Mouse (Mus musculus): ENCODE measurements around the gene Olfr498.

Olfr498 gene

DNA sequence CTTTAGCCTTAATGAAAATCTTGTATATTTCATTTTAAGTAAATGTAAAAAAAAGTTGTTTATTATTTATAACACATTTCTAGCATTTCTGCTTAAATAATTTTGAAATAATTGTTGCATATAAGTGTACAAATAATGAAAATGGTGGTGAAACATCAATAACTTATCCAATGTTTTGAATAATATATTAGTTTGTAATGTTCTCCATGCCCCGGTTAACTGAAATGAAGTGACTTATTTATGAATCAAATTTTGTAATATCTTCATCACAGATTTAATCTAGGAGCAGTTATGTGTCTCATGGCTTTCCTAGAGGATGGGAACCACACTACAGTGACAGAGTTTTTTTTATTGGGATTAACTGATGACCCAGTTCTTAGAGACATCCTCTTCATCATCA lies at the start of gene Olfr498:
Gene Olfr498, plus strand, starts transcription at position 301 of the 400 bp plus-strand sequence.
- no peak for DNase-seq (ENCODE audit: low spot score in 2 of 2)

DNA sequence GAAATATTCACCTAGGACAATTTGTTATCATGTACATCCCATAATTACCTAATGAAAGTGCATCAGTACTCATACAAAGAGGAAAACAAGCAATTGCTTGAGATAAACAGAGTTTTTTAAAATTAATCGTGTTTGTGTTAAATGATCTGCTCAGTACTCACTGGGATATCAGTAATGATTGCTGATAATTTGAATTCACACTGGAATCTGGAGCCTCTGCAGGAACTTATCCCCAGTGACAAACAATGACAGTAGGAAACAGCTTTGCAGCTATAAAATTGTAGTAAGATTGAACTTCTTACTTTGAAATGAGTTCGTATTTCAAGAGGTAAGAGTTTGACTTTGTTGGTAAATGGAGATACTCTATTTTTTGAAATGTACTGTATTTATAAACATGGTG lies 45.0 kb upstream of the Olfr498 start, which contains the start of gene Olfr497:
Gene Olfr497, plus strand, starts transcription at position 301 of the 400 bp plus-strand sequence.
- no peak for DNase-seq (ENCODE audit: low spot score in 2 of 2)

Measured in natural killer cell, adult 2 months (primary cell).